Mouse (Mus musculus) cerebellum, postnatal 14 days (tissue): ENCODE measurements around the gene Bmf.

Experiments
- DNase-seq, 2 experiments: peaks; one replicate each; pipeline ENCODE4 v3.0.0; 2021; ENCODE audit warnings: mixed read lengths in 2 of 2

The Bmf gene

GRCm38 (mm10) chr2:118549507-118550473, at the start of gene Bmf:
Bmf (minus strand) TSS chr2:118549687.
- peak; percentile 99 to 100 for DNase-seq

GRCm38 (mm10) chr2:118599087-118599486, 49.6 kb upstream of the Bmf start:
- no peak for DNase-seq

GRCm38 (mm10) chr2:118597673-118598568, 48.4 kb upstream of the Bmf start, which contains the start of gene Bub1b:
Bub1b (plus strand) TSS chr2:118598211.
- DNase-seq, result peak; percentile 94

- no peak for DNase-seq
Measured at GRCm38 (mm10) chr2:118591083-118591482, 41.6 kb upstream of the Bmf start.

GRCm38 (mm10) chr2:118587686-118588085, 38.2 kb upstream of the Bmf start:
- DNase-seq, result no peak

- DNase-seq, result no peak
Measured at GRCm38 (mm10) chr2:118586013-118586412, 36.5 kb upstream of the Bmf start.

GRCm38 (mm10) chr2:118573135-118573534, 23.6 kb upstream of the Bmf start:
- no peak for DNase-seq

- DNase-seq, result no peak
Measured at GRCm38 (mm10) chr2:118572183-118572836, 22.8 kb upstream of the Bmf start.

GRCm38 (mm10) chr2:118570939-118571338, 21.5 kb upstream of the Bmf start:
- DNase-seq, result no peak

- no peak for DNase-seq
Measured at GRCm38 (mm10) chr2:118567179-118567578, 17.7 kb upstream of the Bmf start.

GRCm38 (mm10) chr2:118562431-118562830, 12.9 kb upstream of the Bmf start:
- no peak for DNase-seq

GRCm38 (mm10) chr2:118562015-118562414, 12.5 kb upstream of the Bmf start:
- DNase-seq, result no peak

GRCm38 (mm10) chr2:118558426-118558825, 8.9 kb upstream of the Bmf start:
- DNase-seq, result no peak

GRCm38 (mm10) chr2:118554356-118554990, 5.0 kb upstream of the Bmf start:
- DNase-seq, result peak; percentile 50 to 57

GRCm38 (mm10) chr2:118551606-118552005, 2.1 kb upstream of the Bmf start:
- DNase-seq, result peak in 1 of 2 experiments; percentile 19

GRCm38 (mm10) chr2:118548421-118549221, 866 bp downstream of the Bmf start:
- peak; percentile 57 to 64 for DNase-seq

- peak in 1 of 2 experiments; percentile 24 for DNase-seq
Measured at GRCm38 (mm10) chr2:118547541-118548016, 1.9 kb downstream of the Bmf start.

- peak in 1 of 2 experiments; percentile 17 for DNase-seq
Measured at GRCm38 (mm10) chr2:118546798-118547165, 2.7 kb downstream of the Bmf start.

GRCm38 (mm10) chr2:118546104-118546797, 3.2 kb downstream of the Bmf start:
- DNase-seq, result peak in 1 of 2 experiments; percentile 60
